ENCODE assay signal across 12 mouse cellular contexts in the genomic region with DNA sequence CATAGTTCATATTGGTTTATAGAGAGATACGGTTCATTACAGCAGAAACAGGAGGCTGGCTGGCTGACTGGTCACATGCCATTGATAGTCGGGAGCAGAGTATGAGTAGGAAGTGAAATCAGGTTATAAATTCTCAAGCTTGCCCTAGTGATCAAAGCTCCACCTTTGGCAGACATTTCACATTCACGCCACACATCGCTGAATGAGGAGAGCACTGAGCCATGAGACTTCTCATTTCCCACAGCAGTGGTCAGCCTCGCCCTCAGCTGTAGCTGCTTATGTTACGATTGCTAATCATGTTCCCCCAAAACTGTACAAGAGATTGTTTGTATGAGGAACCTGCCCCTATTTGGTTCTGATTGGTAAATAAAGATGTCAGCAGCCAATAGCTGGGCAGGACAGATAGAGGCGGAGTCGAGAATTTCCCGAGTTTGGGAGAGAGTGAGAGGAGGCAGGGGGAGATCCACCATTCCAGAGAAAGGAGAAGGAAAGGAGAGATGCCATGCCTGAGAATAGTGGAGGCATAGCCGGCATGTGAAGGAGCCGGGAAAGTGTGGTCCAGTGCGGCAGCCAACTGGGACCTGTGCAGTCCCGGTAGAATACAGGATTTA.
"Had no signal": no experiment of that assay in that cellular context is flagged by ENCODE, and none has a peak within 500 bp of the region (broad histone marks: within the 10 kb centered on the region; RNA-seq: fewer than 3 reads in every experiment).

No protein-coding gene starts in this region.

- H3K36me3 ChIP-seq: hindbrain, embryonic 15.5 days; limb, embryonic 12.5 days; midbrain, embryonic 13.5 days; neural tube, embryonic 15.5 days had no signal

- H3K4me2 ChIP-seq: hindbrain, embryonic 15.5 days; limb, embryonic 12.5 days; midbrain, embryonic 13.5 days; neural tube, embryonic 15.5 days had no signal

- H3K27me3 ChIP-seq: hindbrain, embryonic 15.5 days; limb, embryonic 12.5 days; midbrain, embryonic 13.5 days; neural tube, embryonic 15.5 days had no signal

- H3K9me3 ChIP-seq: hindbrain, embryonic 15.5 days; limb, embryonic 12.5 days; midbrain, embryonic 13.5 days; neural tube, embryonic 15.5 days had no signal

- H3K27ac ChIP-seq: hindbrain, embryonic 15.5 days; left cerebral cortex, adult 2 months; limb, embryonic 12.5 days; liver, embryonic 14.5 days; midbrain, embryonic 13.5 days; neural tube, embryonic 15.5 days had no signal

- H3K4me1 ChIP-seq: hindbrain, embryonic 15.5 days; limb, embryonic 12.5 days; midbrain, embryonic 13.5 days; neural tube, embryonic 15.5 days had no signal

- ATAC-seq: intestine, embryonic 16.5 days; midbrain, embryonic 13.5 days had no signal

- DNase-seq: lung, adult 18-20 months; right cerebral cortex, adult 18-20 months; thymus, adult 2 months; thymus, postnatal 36 days had no signal

- H3K4me3 ChIP-seq: hindbrain, embryonic 15.5 days; left cerebral cortex, adult 2 months; limb, embryonic 12.5 days; midbrain, embryonic 13.5 days; myocyte; neural tube, embryonic 15.5 days had no signal

- H3K9ac ChIP-seq: hindbrain, embryonic 15.5 days; limb, embryonic 12.5 days; liver, embryonic 14.5 days; midbrain, embryonic 13.5 days; neural tube, embryonic 15.5 days had no signal
